Mouse (Mus musculus): ENCODE measurements around the gene Cnnm2. TPM values are rescaled to one million over a fixed set of nuclear protein-coding genes. Genes with fewer than 3 reads are reported as not detected.
A peak's percentile ranks its signal among the peaks of the same experiment; 100 is the strongest.

The Cnnm2 gene
- polyA plus RNA-seq, 1 experiment from 2014 or later: 2.7 TPM

- 45% methylated on average over 14 of the region's 14 CpGs for WGBS
- peaks cover 66% of the 10 kb centered on the region for H3K36me3 ChIP-seq (ENCODE audit: control insufficient read depth, insufficient read depth)
- H3K27ac ChIP-seq (ENCODE audit: low read length): peak overlapping the region; percentile 66
- no peak overlapping the region for H3K4me2 ChIP-seq (ENCODE audit: low read depth, low read length)
- no peak overlapping the region for H3K4me3 ChIP-seq (ENCODE audit: low read length)
- H3K27me3 ChIP-seq (ENCODE audit: control insufficient read depth, insufficient read depth, low read length): no peaks in the 10 kb centered on the region
- 0 out of 2 replicates have a peak, but pooled peaks cover 3% of the 10 kb centered on the region for H3K4me1 ChIP-seq (ENCODE audit: control insufficient read depth, insufficient read depth, low read length)
- ATAC-seq (replicated peaks; ENCODE audit: extremely low read depth, insufficient read depth, low FRiP score): peak; percentile 67; the same call in 1 of the 2 replicates
- no peaks in the 10 kb centered on the region for H3K9me3 ChIP-seq (replicated peaks; ENCODE audit: control insufficient read depth, low read length)
- no peak overlapping the region for H3K9ac ChIP-seq (ENCODE audit: low read length)
Observed at GRCm38 (mm10) chr19:46887811-46888527, 126.6 kb downstream of the Cnnm2 start.

GRCm38 (mm10) chr19:46889666-46890065 lies 128.3 kb downstream of the Cnnm2 start:
- Histone ChIP-seq H3K4me2 (ENCODE audit: low read depth, low read length) (no peak overlapping the region), H3K27me3 (ENCODE audit: control insufficient read depth, insufficient read depth, low read length) (no peaks in the 10 kb centered on the region), H3K9ac (ENCODE audit: low read length) (no peak overlapping the region), H3K9me3 (replicated peaks; ENCODE audit: control insufficient read depth, low read length) (no peaks in the 10 kb centered on the region), H3K27ac (ENCODE audit: low read length) (no peak overlapping the region), H3K4me1 (ENCODE audit: control insufficient read depth, insufficient read depth, low read length) (0 out of 2 replicates have a peak, but pooled peaks cover 3% of the 10 kb centered on the region), H3K4me3 (ENCODE audit: low read length) (no peak overlapping the region), H3K36me3 (ENCODE audit: control insufficient read depth, insufficient read depth) (peaks cover 69% of the 10 kb centered on the region)
- WGBS: 91% methylated on average over 8 of the region's 8 CpGs
- ATAC-seq (replicated peaks; ENCODE audit: extremely low read depth, insufficient read depth, low FRiP score): no peak

- Histone ChIP-seq H3K4me2 (ENCODE audit: low read depth, low read length) (no peak overlapping the region), H3K36me3 (ENCODE audit: control insufficient read depth, insufficient read depth) (peaks cover 60% of the 10 kb centered on the region), H3K9me3 (replicated peaks; ENCODE audit: control insufficient read depth, low read length) (no peaks in the 10 kb centered on the region), H3K4me3 (ENCODE audit: low read length) (no peak overlapping the region), H3K27ac (ENCODE audit: low read length) (no peak overlapping the region), H3K27me3 (ENCODE audit: control insufficient read depth, insufficient read depth, low read length) (no peaks in the 10 kb centered on the region), H3K9ac (ENCODE audit: low read length) (no peak overlapping the region), H3K4me1 (ENCODE audit: control insufficient read depth, insufficient read depth, low read length) (0 out of 2 replicates have a peak, but pooled peaks cover 3% of the 10 kb centered on the region)
- no peak for ATAC-seq (replicated peaks; ENCODE audit: extremely low read depth, insufficient read depth, low FRiP score)
- WGBS: 92% methylated on average over 8 of the region's 8 CpGs
Observed at GRCm38 (mm10) chr19:46890657-46891056, 129.3 kb downstream of the Cnnm2 start.

- no peak overlapping the region for H3K4me2 ChIP-seq (ENCODE audit: low read depth, low read length)
- H3K9ac ChIP-seq (ENCODE audit: low read length): no peak overlapping the region
- H3K27ac ChIP-seq (ENCODE audit: low read length): no peak overlapping the region
- H3K36me3 ChIP-seq (ENCODE audit: control insufficient read depth, insufficient read depth): peaks cover 64% of the 10 kb centered on the region
- no peak overlapping the region for H3K4me3 ChIP-seq (ENCODE audit: low read length)
- ATAC-seq (replicated peaks; ENCODE audit: extremely low read depth, insufficient read depth, low FRiP score): no peak
- H3K9me3 ChIP-seq (replicated peaks; ENCODE audit: control insufficient read depth, low read length): peaks cover 5% of the 10 kb centered on the region
- H3K27me3 ChIP-seq (ENCODE audit: control insufficient read depth, insufficient read depth, low read length): no peaks in the 10 kb centered on the region
- 0 out of 2 replicates have a peak, but pooled peaks cover under 1% of the 10 kb centered on the region for H3K4me1 ChIP-seq (ENCODE audit: control insufficient read depth, insufficient read depth, low read length)
- 77% methylated on average over 3 of the region's 3 CpGs for WGBS
Observed at GRCm38 (mm10) chr19:46892856-46893255, 131.5 kb downstream of the Cnnm2 start.

GRCm38 (mm10) chr19:46893484-46893883 lies 132.1 kb downstream of the Cnnm2 start:
- H3K4me3 ChIP-seq (ENCODE audit: low read length): no peak overlapping the region
- no peak overlapping the region for H3K27ac ChIP-seq (ENCODE audit: low read length)
- no peaks in the 10 kb centered on the region for H3K27me3 ChIP-seq (ENCODE audit: control insufficient read depth, insufficient read depth, low read length)
- no peaks in the 10 kb centered on the region for H3K4me1 ChIP-seq (ENCODE audit: control insufficient read depth, insufficient read depth, low read length)
- no peak overlapping the region for H3K4me2 ChIP-seq (ENCODE audit: low read depth, low read length)
- peaks cover 66% of the 10 kb centered on the region for H3K36me3 ChIP-seq (ENCODE audit: control insufficient read depth, insufficient read depth)
- 69% methylated on average over 7 of the region's 7 CpGs for WGBS
- ATAC-seq (replicated peaks; ENCODE audit: extremely low read depth, insufficient read depth, low FRiP score): no peak
- no peak overlapping the region for H3K9ac ChIP-seq (ENCODE audit: low read length)
- peaks cover 5% of the 10 kb centered on the region for H3K9me3 ChIP-seq (replicated peaks; ENCODE audit: control insufficient read depth, low read length)

GRCm38 (mm10) chr19:46897135-46897534 lies 135.7 kb downstream of the Cnnm2 start:
- no peak for ATAC-seq (replicated peaks; ENCODE audit: extremely low read depth, insufficient read depth, low FRiP score)
- H3K4me3 ChIP-seq (ENCODE audit: low read length): no peak overlapping the region
- H3K27me3 ChIP-seq (ENCODE audit: control insufficient read depth, insufficient read depth, low read length): no peaks in the 10 kb centered on the region
- WGBS: 87% methylated on average over 3 of the region's 3 CpGs
- no peak overlapping the region for H3K4me2 ChIP-seq (ENCODE audit: low read depth, low read length)
- peaks cover 5% of the 10 kb centered on the region for H3K9me3 ChIP-seq (replicated peaks; ENCODE audit: control insufficient read depth, low read length)
- H3K27ac ChIP-seq (ENCODE audit: low read length): no peak overlapping the region
- peaks cover 32% of the 10 kb centered on the region for H3K36me3 ChIP-seq (ENCODE audit: control insufficient read depth, insufficient read depth)
- H3K4me1 ChIP-seq (ENCODE audit: control insufficient read depth, insufficient read depth, low read length): peaks cover 14% of the 10 kb centered on the region
- H3K9ac ChIP-seq (ENCODE audit: low read length): no peak overlapping the region

GRCm38 (mm10) chr19:46898222-46898621 lies 136.8 kb downstream of the Cnnm2 start:
- H3K4me2 ChIP-seq (ENCODE audit: low read depth, low read length): no peak overlapping the region
- H3K9me3 ChIP-seq (replicated peaks; ENCODE audit: control insufficient read depth, low read length): peaks cover 5% of the 10 kb centered on the region
- 64% methylated on average over 5 of the region's 5 CpGs for WGBS
- H3K4me1 ChIP-seq (ENCODE audit: control insufficient read depth, insufficient read depth, low read length): peaks cover 14% of the 10 kb centered on the region
- no peak overlapping the region for H3K9ac ChIP-seq (ENCODE audit: low read length)
- peaks cover 26% of the 10 kb centered on the region for H3K36me3 ChIP-seq (ENCODE audit: control insufficient read depth, insufficient read depth)
- no peak for ATAC-seq (replicated peaks; ENCODE audit: extremely low read depth, insufficient read depth, low FRiP score)
- H3K27me3 ChIP-seq (ENCODE audit: control insufficient read depth, insufficient read depth, low read length): no peaks in the 10 kb centered on the region
- H3K27ac ChIP-seq (ENCODE audit: low read length): no peak overlapping the region
- H3K4me3 ChIP-seq (ENCODE audit: low read length): no peak overlapping the region

- H3K9ac ChIP-seq (ENCODE audit: low read length): no peak overlapping the region
- WGBS: 24% methylated on average over 5 of the region's 5 CpGs
- H3K4me3 ChIP-seq (ENCODE audit: low read length): no peak overlapping the region
- H3K27ac ChIP-seq (ENCODE audit: low read length): peak overlapping the region; percentile 63; the same call in 1 of the 2 replicates
- no peak for ATAC-seq (replicated peaks; ENCODE audit: extremely low read depth, insufficient read depth, low FRiP score)
- no peaks in the 10 kb centered on the region for H3K27me3 ChIP-seq (ENCODE audit: control insufficient read depth, insufficient read depth, low read length)
- peaks cover 14% of the 10 kb centered on the region for H3K4me1 ChIP-seq (ENCODE audit: control insufficient read depth, insufficient read depth, low read length)
- no peak overlapping the region for H3K4me2 ChIP-seq (ENCODE audit: low read depth, low read length)
- H3K9me3 ChIP-seq (replicated peaks; ENCODE audit: control insufficient read depth, low read length): peaks cover 5% of the 10 kb centered on the region
- peaks cover 29% of the 10 kb centered on the region for H3K36me3 ChIP-seq (ENCODE audit: control insufficient read depth, insufficient read depth)
Observed at GRCm38 (mm10) chr19:46899306-46899705, 137.9 kb downstream of the Cnnm2 start.

- Histone ChIP-seq H3K4me3 (ENCODE audit: low read length) (no peak overlapping the region), H3K27ac (ENCODE audit: low read length) (no peak overlapping the region), H3K4me1 (ENCODE audit: control insufficient read depth, insufficient read depth, low read length) (peaks cover 14% of the 10 kb centered on the region), H3K36me3 (ENCODE audit: control insufficient read depth, insufficient read depth) (peaks cover 27% of the 10 kb centered on the region), H3K9ac (ENCODE audit: low read length) (no peak overlapping the region), H3K9me3 (replicated peaks; ENCODE audit: control insufficient read depth, low read length) (peaks cover 5% of the 10 kb centered on the region), H3K4me2 (ENCODE audit: low read depth, low read length) (no peak overlapping the region), H3K27me3 (ENCODE audit: control insufficient read depth, insufficient read depth, low read length) (no peaks in the 10 kb centered on the region)
- 39% methylated on average over 5 of the region's 5 CpGs for WGBS
- ATAC-seq (replicated peaks; ENCODE audit: extremely low read depth, insufficient read depth, low FRiP score): no peak
Observed at GRCm38 (mm10) chr19:46899871-46900270, 138.5 kb downstream of the Cnnm2 start.
